Mouse (Mus musculus): ENCODE measurements around the gene Tfap2e. TPM values are rescaled to one million over a fixed set of nuclear protein-coding genes. Genes with fewer than 3 reads are reported as not detected.

The Tfap2e gene
- not detected for polyA plus RNA-seq (2015; fragmentation: Illumina TruSeq; extraction: RNeasy Lipid Tissue Mini Kit (QIAGEN cat#74804); ENCODE audit: insufficient read depth, low read depth, low replicate concordance)

DNA sequence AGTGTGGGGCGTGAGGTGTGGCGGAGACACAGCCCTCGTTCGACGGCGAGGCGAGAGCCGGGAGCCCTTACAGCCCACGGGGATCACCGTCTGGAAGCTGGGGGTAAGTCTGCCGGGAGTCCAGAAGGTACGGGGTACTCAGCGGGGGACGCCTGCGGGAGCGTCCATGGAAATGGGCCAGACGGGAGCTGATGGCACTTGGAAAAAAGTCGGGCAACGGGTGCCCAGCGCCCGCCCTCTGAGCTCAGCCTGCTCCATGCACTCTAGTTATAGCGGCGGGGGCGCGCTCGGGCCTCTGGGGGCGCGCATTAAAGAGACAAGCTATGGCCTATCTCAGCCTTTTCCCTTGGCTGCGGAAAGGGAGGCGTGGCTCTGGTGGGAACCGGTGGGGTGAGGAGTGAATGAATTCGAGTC lies at the start of gene Tfap2e:
Tfap2e (minus strand) TSS at position 240 of the 414 bp plus-strand sequence.

DNA sequence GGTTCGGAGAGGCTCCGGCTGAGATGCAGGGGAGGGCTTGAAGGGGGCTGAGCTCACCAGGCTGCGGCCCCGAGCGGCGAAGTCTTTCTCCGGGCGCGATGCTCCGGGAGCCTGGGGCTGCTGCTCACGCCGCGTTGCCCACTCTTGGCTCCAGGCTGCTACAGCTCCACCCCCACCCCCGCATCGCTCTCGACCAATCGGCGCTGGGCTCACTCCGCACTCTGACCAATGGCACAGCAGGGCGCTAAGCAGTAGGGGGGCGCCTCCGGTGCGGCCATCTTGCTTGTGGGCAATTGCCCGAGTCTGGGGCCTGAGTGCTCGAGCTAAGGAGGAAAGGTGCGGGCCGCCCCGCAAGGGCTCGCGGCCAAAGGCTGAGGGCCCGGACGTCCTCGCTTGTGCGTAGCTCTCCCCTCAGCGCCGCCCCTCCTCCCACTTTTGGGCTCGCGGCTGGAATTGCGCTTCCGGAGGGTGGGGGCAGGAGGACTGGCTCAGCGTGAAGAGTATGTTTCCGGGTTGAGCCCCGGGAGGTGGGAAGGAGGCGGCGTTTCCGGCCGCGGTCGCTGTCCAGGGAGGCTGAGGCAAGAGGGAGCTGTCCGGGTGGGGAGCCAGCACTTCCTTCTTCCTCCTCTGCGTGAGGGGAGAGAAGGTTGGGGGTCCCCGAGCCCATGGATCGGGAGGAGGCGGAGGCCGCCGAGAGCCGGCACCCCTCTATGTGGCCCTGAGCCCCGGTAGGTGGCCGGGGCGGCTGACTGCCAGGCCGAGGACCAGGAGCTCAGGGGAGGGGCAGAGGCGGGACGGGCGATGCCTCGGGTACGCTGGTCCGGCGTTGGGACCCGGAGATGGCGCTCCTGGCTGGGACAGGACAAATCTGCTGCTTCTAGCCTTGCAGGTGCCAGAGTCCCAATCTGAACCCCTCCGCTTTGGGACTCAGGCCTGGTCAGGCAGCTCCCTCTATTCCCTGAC lies 17.5 kb upstream of the Tfap2e start, which contains the start of the genes Ncdn and AU040320:
Ncdn (minus strand) TSS at position 171 of the 963 bp plus-strand sequence.
AU040320 (plus strand) TSS at position 277 of the 963 bp plus-strand sequence.

DNA sequence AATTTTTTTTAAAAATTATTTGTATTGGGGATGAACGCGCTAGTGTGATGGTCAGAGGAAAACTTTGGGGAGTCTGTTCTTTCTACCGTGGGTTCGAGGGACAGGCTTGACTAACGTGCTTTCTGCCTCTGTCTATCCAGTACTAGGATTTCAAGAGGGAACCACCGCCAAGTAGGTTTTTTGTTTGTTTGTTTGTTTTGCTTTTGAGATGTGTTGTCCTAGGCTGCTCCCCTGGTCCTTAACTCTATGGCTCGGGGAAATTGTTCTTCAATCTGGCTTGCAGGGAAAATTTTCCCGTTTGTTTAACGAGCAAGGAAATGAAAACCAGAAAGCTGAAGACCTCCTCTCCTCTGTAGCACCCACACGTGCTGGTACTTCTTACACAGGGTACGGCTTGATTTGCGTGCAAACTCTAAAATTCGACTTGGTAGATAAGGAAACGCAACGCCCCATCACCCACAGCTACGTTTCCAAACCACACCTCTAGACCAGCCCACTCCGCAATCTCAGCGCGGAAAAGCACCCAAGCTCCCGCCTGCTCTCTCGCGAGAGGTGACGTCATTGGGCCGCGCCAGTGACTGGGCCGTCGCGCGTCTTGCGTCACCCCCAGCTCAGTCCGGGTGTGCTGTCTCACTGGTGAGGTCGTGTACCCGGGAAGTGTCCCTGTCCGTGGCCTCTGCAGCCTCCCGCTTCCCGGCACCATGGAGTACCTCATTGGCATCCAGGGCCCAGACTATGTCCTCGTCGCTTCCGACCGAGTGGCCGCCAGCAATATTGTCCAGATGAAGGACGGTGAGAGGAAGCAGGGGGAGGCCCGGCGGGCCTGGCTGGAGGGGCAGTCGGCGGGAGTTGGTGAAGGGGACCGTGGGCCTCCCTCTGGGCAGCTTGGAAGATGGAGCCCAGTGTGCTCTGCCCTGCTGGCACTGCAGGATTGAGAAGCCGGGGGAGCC lies 58.7 kb downstream of the Tfap2e start, which contains the start of gene Psmb2:
Psmb2 (plus strand) TSS at position 577 of the 950 bp plus-strand sequence.

Other genes with a start within 250 kb of the Tfap2e start
- gene Ago4, start 202.8 kb downstream of the Tfap2e start, polyA plus RNA-seq (2015; fragmentation: Illumina TruSeq; extraction: RNeasy Lipid Tissue Mini Kit (QIAGEN cat#74804); ENCODE audit: insufficient read depth, low read depth, low replicate concordance), result 1.5 TPM
- 0.26 TPM for gene Clspn, start 179.3 kb downstream of the Tfap2e start, polyA plus RNA-seq (2015; fragmentation: Illumina TruSeq; extraction: RNeasy Lipid Tissue Mini Kit (QIAGEN cat#74804); ENCODE audit: insufficient read depth, low read depth, low replicate concordance)
- gene 5730409E04Rik, start 126.4 kb downstream of the Tfap2e start, polyA plus RNA-seq (2015; fragmentation: Illumina TruSeq; extraction: RNeasy Lipid Tissue Mini Kit (QIAGEN cat#74804); ENCODE audit: insufficient read depth, low read depth, low replicate concordance), result 2.9 TPM
- 26.3 TPM for gene Psmb2, start 58.6 kb downstream of the Tfap2e start, polyA plus RNA-seq (2015; fragmentation: Illumina TruSeq; extraction: RNeasy Lipid Tissue Mini Kit (QIAGEN cat#74804); ENCODE audit: insufficient read depth, low read depth, low replicate concordance)
- 5.3 TPM for gene Ncdn, start 17.2 kb upstream of the Tfap2e start, polyA plus RNA-seq (2015; fragmentation: Illumina TruSeq; extraction: RNeasy Lipid Tissue Mini Kit (QIAGEN cat#74804); ENCODE audit: insufficient read depth, low read depth, low replicate concordance)
- 9.8 TPM for gene AU040320, start 17.3 kb upstream of the Tfap2e start, polyA plus RNA-seq (2015; fragmentation: Illumina TruSeq; extraction: RNeasy Lipid Tissue Mini Kit (QIAGEN cat#74804); ENCODE audit: insufficient read depth, low read depth, low replicate concordance)
- 3.5 TPM for gene Zmym4, start 231.9 kb upstream of the Tfap2e start, polyA plus RNA-seq (2015; fragmentation: Illumina TruSeq; extraction: RNeasy Lipid Tissue Mini Kit (QIAGEN cat#74804); ENCODE audit: insufficient read depth, low read depth, low replicate concordance)

Measured in pancreas, adult 10 weeks (tissue).